Mouse (Mus musculus) MEL (cell line): ENCODE results near the gene Gramd4. TPM values are rescaled to one million over a fixed set of nuclear protein-coding genes. Genes with fewer than 3 reads are reported as not detected.
A peak's percentile ranks its signal among the peaks of the same experiment; 100 is the strongest.

ENCODE experiments used
- DNase-seq: peaks from one replicate; pipeline ENCODE4 v3.0.0; 2011; ENCODE audit warnings: low read depth, low spot score
- H3K27ac ChIP-seq: 2 replicates; pipeline ENCODE4 v1.5.1; 2012; ENCODE audit warnings: low read depth, mild to moderate bottlenecking, control low read depth, low read length, moderate library complexity; ENCODE audit not compliant: control insufficient read depth
- H3K27me3 ChIP-seq, 2 experiments: fragments of 150-350 bp in 1 of 2; sonication (generic) in 1 of 2; 2 replicates each; pipeline ENCODE4 v1.6.1; 2012; ENCODE audit warnings: low read length in 2 of 2, mild to moderate bottlenecking in 2 of 2, improper control_type of control experiment in 1 of 2, moderate library complexity in 1 of 2; ENCODE audit not compliant: insufficient read depth in 2 of 2, control insufficient read depth in 1 of 2
- H3K36me3 ChIP-seq, 2 experiments: 2 replicates each; pipeline ENCODE4 v1.6.1; 2012 to 2014; ENCODE audit warnings: low read length in 2 of 2, improper control_type of control experiment in 1 of 2, inconsistent platforms in 1 of 2, mild to moderate bottlenecking in 1 of 2; ENCODE audit not compliant: insufficient read depth in 2 of 2, control insufficient read depth in 1 of 2
- H3K4me1 ChIP-seq, 2 experiments: fragments of 150-350 bp in 1 of 2; sonication (generic) in 1 of 2; 2 replicates each; pipeline ENCODE4 v1.6.1; 2012; ENCODE audit warnings: low read length in 2 of 2, improper control_type of control experiment in 1 of 2, mild to moderate bottlenecking in 1 of 2; ENCODE audit not compliant: insufficient read depth in 2 of 2, control insufficient read depth in 1 of 2
- H3K4me3 ChIP-seq, 2 experiments: fragments of 150-350 bp in 1 of 2; sonication (generic) in 1 of 2; 2 replicates each; pipeline ENCODE4 v1.5.1; 2012; ENCODE audit warnings: low read depth in 2 of 2, low read length in 2 of 2, mild to moderate bottlenecking in 2 of 2, moderate library complexity in 2 of 2, control low read depth in 1 of 2, improper control_type of control experiment in 1 of 2; ENCODE audit not compliant: control insufficient read depth in 1 of 2, insufficient read depth in 1 of 2
- H3K79me2 ChIP-seq: 2 replicates; pipeline ENCODE4 v1.6.1; 2012; ENCODE audit warnings: mild to moderate bottlenecking, low read length, moderate library complexity; ENCODE audit not compliant: control insufficient read depth, poor library complexity, insufficient read depth
- H3K9ac ChIP-seq: 2 replicates; pipeline ENCODE4 v1.6.1; 2012; ENCODE audit warnings: low read depth, mild to moderate bottlenecking, control low read depth, low read length, moderate library complexity; ENCODE audit not compliant: control insufficient read depth, poor library complexity, severe bottlenecking
- H3K9me3 ChIP-seq: fragments of 150-350 bp; sonication (generic); replicated peaks from 2 replicates; pipeline ENCODE4 v1.6.1; 2012; ENCODE audit warnings: mild to moderate bottlenecking, low read length, improper control_type of control experiment, moderate library complexity; ENCODE audit not compliant: insufficient read depth
- BHLHE40 ChIP-seq: IDR thresholded peaks from 2 replicates; pipeline ENCODE4 v1.6.1; 2012; ENCODE audit warnings: low read depth, mild to moderate bottlenecking, inconsistent platforms, low read length, improper control_type of control experiment, borderline replicate concordance
- CHD1 ChIP-seq: IDR thresholded peaks from 2 replicates; pipeline ENCODE4 v1.6.1; 2012; ENCODE audit warnings: low read depth, mild to moderate bottlenecking, inconsistent platforms, low read length, improper control_type of control experiment
- CHD2 ChIP-seq: IDR thresholded peaks from 2 replicates; pipeline ENCODE4 v1.6.1; 2011; ENCODE audit warnings: low read length, improper control_type of control experiment
- CTCF ChIP-seq, 3 experiments: IDR thresholded peaks in 2 of 3; conservative IDR thresholded peaks in 1 of 3; 2 replicates each; pipeline ENCODE4 v1.5.1; 2011 to 2012; ENCODE audit warnings: low read length in 3 of 3, low read depth in 2 of 3, mild to moderate bottlenecking in 2 of 3, improper control_type of control experiment in 1 of 3, inconsistent platforms in 1 of 3, mixed read lengths in 1 of 3, moderate library complexity in 1 of 3; ENCODE audit not compliant: control insufficient read depth in 1 of 3, insufficient read depth in 1 of 3, poor library complexity in 1 of 3, severe bottlenecking in 1 of 3
- E2F4 ChIP-seq: IDR thresholded peaks from 2 replicates; pipeline ENCODE4 v1.6.1; 2011; ENCODE audit warnings: low read depth, low read length, improper control_type of control experiment, borderline replicate concordance
- ELF1 ChIP-seq: IDR thresholded peaks from 2 replicates; pipeline ENCODE4 v1.6.1; 2014; ENCODE audit warnings: low read depth, mild to moderate bottlenecking, inconsistent platforms, low read length, improper control_type of control experiment, moderate library complexity
- EP300 ChIP-seq, 2 experiments: IDR thresholded peaks; 2 replicates each; pipeline ENCODE4 v1.6.1; 2011; ENCODE audit warnings: improper control_type of control experiment in 2 of 2, low read length in 2 of 2, low read depth in 1 of 2, mild to moderate bottlenecking in 1 of 2
- ETS1 ChIP-seq: IDR thresholded peaks from 2 replicates; pipeline ENCODE4 v1.6.1; 2012; ENCODE audit warnings: low read depth, mild to moderate bottlenecking, inconsistent platforms, low read length, improper control_type of control experiment, moderate library complexity
- GABPA ChIP-seq: IDR thresholded peaks from 2 replicates; pipeline ENCODE4 v1.6.1; 2012; ENCODE audit warnings: low read depth, mild to moderate bottlenecking, inconsistent platforms, low read length, improper control_type of control experiment, moderate library complexity
- GATA1 ChIP-seq: IDR thresholded peaks from 2 replicates; pipeline ENCODE4 v1.6.1; 2011; ENCODE audit warnings: low read depth, low read length, improper control_type of control experiment
- HCFC1 ChIP-seq: IDR thresholded peaks from 2 replicates; pipeline ENCODE4 v1.6.1; 2012; ENCODE audit warnings: low read depth, mild to moderate bottlenecking, inconsistent platforms, low read length, improper control_type of control experiment, moderate library complexity
- JUND ChIP-seq: IDR thresholded peaks from 2 replicates; pipeline ENCODE4 v1.6.1; 2011; ENCODE audit warnings: low read depth, mild to moderate bottlenecking, improper control_type of control experiment, low read length
- KAT2A ChIP-seq: conservative IDR thresholded peaks from 2 replicates; pipeline ENCODE4 v1.6.1; 2012; ENCODE audit warnings: low read depth, low read length, improper control_type of control experiment, inconsistent platforms
- MAFK ChIP-seq: IDR thresholded peaks from 2 replicates; pipeline ENCODE4 v1.6.1; 2011; ENCODE audit warnings: low read depth, mild to moderate bottlenecking, low read length, improper control_type of control experiment, borderline replicate concordance
- MAX ChIP-seq: IDR thresholded peaks from 2 replicates; pipeline ENCODE4 v1.6.1; 2011; ENCODE audit warnings: low read length, improper control_type of control experiment
- MAZ ChIP-seq: IDR thresholded peaks from 2 replicates; pipeline ENCODE4 v1.6.1; 2012; ENCODE audit warnings: low read depth, mild to moderate bottlenecking, inconsistent platforms, low read length, improper control_type of control experiment
- MEF2A ChIP-seq: IDR thresholded peaks from 2 replicates; pipeline ENCODE4 v1.6.1; 2014; ENCODE audit warnings: low read depth, mild to moderate bottlenecking, inconsistent platforms, low read length, improper control_type of control experiment; ENCODE audit not compliant: poor library complexity, insufficient replicate concordance, severe bottlenecking; ENCODE audit errors: extremely low read depth
- MYC ChIP-seq: IDR thresholded peaks from 2 replicates; pipeline ENCODE4 v1.6.1; 2011; ENCODE audit warnings: low read depth, mild to moderate bottlenecking, low read length, improper control_type of control experiment, moderate library complexity
- NELFE ChIP-seq: IDR thresholded peaks from 2 replicates; pipeline ENCODE4 v1.6.1; 2011; ENCODE audit warnings: low read depth, low read length, improper control_type of control experiment
- NRF1 ChIP-seq: IDR thresholded peaks from 2 replicates; pipeline ENCODE4 v1.6.1; 2014; ENCODE audit warnings: low read depth, mild to moderate bottlenecking, inconsistent platforms, low read length, improper control_type of control experiment, moderate library complexity; ENCODE audit not compliant: poor library complexity, insufficient read depth, severe bottlenecking
- POLR2A ChIP-seq, 2 experiments: IDR thresholded peaks; 2 replicates each; pipeline ENCODE4 v1.6.1; 2011 to 2012; ENCODE audit warnings: low read length in 2 of 2, mild to moderate bottlenecking in 2 of 2, control low read depth in 1 of 2, improper control_type of control experiment in 1 of 2, low read depth in 1 of 2, moderate library complexity in 1 of 2; ENCODE audit not compliant: control insufficient read depth in 1 of 2, insufficient read depth in 1 of 2, poor library complexity in 1 of 2
- POLR2AphosphoS2 ChIP-seq: IDR thresholded peaks from 2 replicates; pipeline ENCODE4 v1.6.1; 2011; ENCODE audit warnings: low read length, improper control_type of control experiment
- POLR2AphosphoS5 ChIP-seq: IDR thresholded peaks from 2 replicates; pipeline ENCODE4 v1.6.1; 2012; ENCODE audit warnings: low read depth, borderline replicate concordance, mild to moderate bottlenecking, inconsistent platforms, low read length, moderate library complexity, mixed read lengths
- RAD21 ChIP-seq: IDR thresholded peaks from 2 replicates; pipeline ENCODE4 v1.6.1; 2011; ENCODE audit warnings: mild to moderate bottlenecking, low read depth, low read length, improper control_type of control experiment
- RCOR1 ChIP-seq: IDR thresholded peaks from 2 replicates; pipeline ENCODE4 v1.6.1; 2012; ENCODE audit warnings: low read depth, mild to moderate bottlenecking, inconsistent platforms, low read length, improper control_type of control experiment
- SIN3A ChIP-seq: IDR thresholded peaks from 2 replicates; pipeline ENCODE4 v1.6.1; 2012; ENCODE audit warnings: low read length, improper control_type of control experiment, inconsistent platforms
- SMC3 ChIP-seq: IDR thresholded peaks from 2 replicates; pipeline ENCODE4 v1.6.1; 2011; ENCODE audit warnings: low read depth, low read length, improper control_type of control experiment
- TBP ChIP-seq: IDR thresholded peaks from 2 replicates; pipeline ENCODE4 v1.8.0; 2011; ENCODE audit warnings: low read depth, low read length, improper control_type of control experiment
- TCF12 ChIP-seq: IDR thresholded peaks from 2 replicates; pipeline ENCODE4 v1.6.1; 2014; ENCODE audit warnings: low read depth, mild to moderate bottlenecking, inconsistent platforms, low read length, improper control_type of control experiment, moderate library complexity
- UBTF ChIP-seq: IDR thresholded peaks from 2 replicates; pipeline ENCODE4 v1.6.1; 2012; ENCODE audit warnings: low read depth, mild to moderate bottlenecking, inconsistent platforms, low read length, improper control_type of control experiment, moderate library complexity, borderline replicate concordance; ENCODE audit not compliant: insufficient read depth
- USF1 ChIP-seq: IDR thresholded peaks from 2 replicates; pipeline ENCODE4 v1.6.1; 2014; ENCODE audit warnings: low read depth, mild to moderate bottlenecking, inconsistent platforms, low read length, improper control_type of control experiment, moderate library complexity
- ZC3H11A ChIP-seq: IDR thresholded peaks from 2 replicates; pipeline ENCODE4 v1.6.1; 2012; ENCODE audit warnings: low read depth, mild to moderate bottlenecking, inconsistent platforms, low read length, improper control_type of control experiment
- ZKSCAN1 ChIP-seq: IDR thresholded peaks from 2 replicates; pipeline ENCODE4 v1.6.1; 2012; ENCODE audit warnings: low read depth, mild to moderate bottlenecking, inconsistent platforms, low read length, improper control_type of control experiment, moderate library complexity
- ZMIZ1 ChIP-seq: IDR thresholded peaks from 2 replicates; pipeline ENCODE4 v1.6.1; 2012; ENCODE audit warnings: low read depth, mild to moderate bottlenecking, inconsistent platforms, low read length, improper control_type of control experiment, moderate library complexity
- ZNF384 ChIP-seq: IDR thresholded peaks from 2 replicates; pipeline ENCODE4 v1.6.1; 2012; ENCODE audit warnings: low read depth, mild to moderate bottlenecking, inconsistent platforms, low read length, improper control_type of control experiment
- polyA plus RNA-seq, 2 experiments: library from polyadenylated mRNA; stranded (reverse) in 1 of 2; unstranded in 1 of 2; fragments of >175 nt in 1 of 2; fragments of >200 nt in 1 of 2; gene quantifications; 2 replicates each; pipeline versions ENCODE4 v1.2.1 to v1.2.4; 2012; ENCODE audit warnings: low replicate concordance in 2 of 2, low read depth in 1 of 2; ENCODE audit not compliant: insufficient read length in 2 of 2, insufficient read depth in 1 of 2, missing spikeins in 1 of 2
- total RNA-seq: library from RNA; depleted of rRNA; stranded (reverse); fragments of 300-350 nt; gene quantifications from 2 replicates; pipeline ENCODE4 v1.2.3, GENCODE M21; 2012

Gramd4 gene
- total and polyA plus RNA-seq, 3 experiments = 35.2 to 43.1 (median 38.0) TPM

DNA sequence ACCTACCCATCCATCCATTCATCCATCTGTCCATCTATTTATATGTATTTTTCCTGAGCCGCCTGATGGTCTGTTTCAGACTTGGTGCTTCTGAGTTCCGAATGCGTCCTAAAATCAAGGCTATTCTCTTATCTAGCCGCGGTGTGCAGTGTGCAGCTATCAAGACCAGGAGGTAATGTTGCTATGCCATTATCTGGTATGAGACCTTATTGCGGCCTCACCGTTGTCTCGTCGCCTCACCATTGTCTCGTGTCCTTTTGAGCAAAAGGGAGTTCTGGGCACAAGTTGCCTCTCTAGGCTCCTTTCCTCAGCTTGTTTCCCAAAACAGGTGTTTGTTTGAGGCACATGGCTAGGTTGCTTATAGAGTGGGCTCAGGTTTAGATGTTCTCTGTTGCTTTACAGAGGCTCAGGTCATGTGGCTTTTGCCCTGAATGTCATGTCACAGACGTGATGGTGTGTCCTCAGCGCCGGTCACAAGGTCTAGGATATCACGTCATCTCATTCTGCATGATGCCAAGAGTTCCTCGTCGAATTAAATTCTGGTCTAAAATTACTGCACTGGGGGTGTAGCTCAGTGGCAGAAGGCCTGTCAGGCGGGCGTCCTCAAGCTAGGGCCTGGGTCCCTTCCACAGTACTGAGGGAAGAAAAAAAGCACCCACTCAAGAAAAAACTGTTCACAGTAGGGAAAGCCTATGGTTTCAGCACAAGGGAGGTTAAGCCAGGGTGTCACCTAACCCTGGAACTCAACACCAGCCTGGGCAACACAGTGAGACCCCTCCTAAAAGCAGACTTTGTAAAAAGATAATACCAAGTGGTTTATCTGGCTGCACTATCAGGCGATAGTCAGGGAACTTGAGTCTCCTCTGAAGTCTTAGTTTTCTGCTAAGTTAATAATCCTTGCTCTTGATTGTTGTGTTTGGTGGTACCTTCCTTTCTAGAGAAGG lies 47.2 kb downstream of the Gramd4 start:
- Histone ChIP-seq H3K36me3 (peaks cover 0 to 23% of the 10 kb centered on the region in 2 experiments), H3K4me3 (no peak overlapping the region), H3K9ac (peak overlapping the region; percentile 16; the same call in 1 of the 2 replicates), H3K79me2 (no peaks in the 10 kb centered on the region; the same call in 1 of the 2 replicates), H3K27me3 (no peaks in the 10 kb centered on the region), H3K4me1 (peaks cover 16 to 32% of the 10 kb centered on the region in 2 experiments), H3K27ac (peak overlapping the region; percentile 91), H3K9me3 (no peaks in the 10 kb centered on the region)
- DNase-seq = peak; percentile 21
- no peak for TF ChIP-seq UBTF
- TF ChIP-seq ETS1 = no peak
- no peak for TF ChIP-seq GABPA
- TF ChIP-seq POLR2AphosphoS2 = 0 out of 2 replicates have a peak, but pooled peaks have one; percentile 25
- TF ChIP-seq KAT2A = no peak
- TF ChIP-seq CHD2 = no peak
- peak; percentile 33; the same call in 1 of the 2 replicates for TF ChIP-seq ZNF384
- TF ChIP-seq MAZ = 0 out of 2 replicates have a peak, but pooled peaks have one; percentile 40
- peak; percentile 89 for TF ChIP-seq GATA1
- no peak for TF ChIP-seq JUND
- 0 out of 2 replicates have a peak, but pooled peaks have one; percentile 32 for TF ChIP-seq ZMIZ1
- no peak for TF ChIP-seq TBP
- TF ChIP-seq CHD1 = no peak
- no peak for TF ChIP-seq NRF1
- TF ChIP-seq RAD21 = no peak
- TF ChIP-seq EP300 (IDR thresholded peaks at IDR 0.05; ENCODE audit: low read depth in 1 of 2, low read length in 2 of 2) = peak; percentile 74 to 86
- TF ChIP-seq MYC = no peak
- TF ChIP-seq POLR2AphosphoS5 = no peak
- no peak for TF ChIP-seq HCFC1
- no peak for TF ChIP-seq MAX
- TF ChIP-seq E2F4 = no peak
- peak; percentile 25; the same call in 1 of the 2 replicates for TF ChIP-seq SIN3A
- TF ChIP-seq NELFE = no peak
- no peak for TF ChIP-seq CTCF (IDR thresholded peaks at IDR 0.05 in 2 of 3, conservative IDR thresholded peaks at IDR 0.05 in 1 of 3; ENCODE audit: control insufficient read depth in 1 of 3, insufficient read depth in 1 of 3, low read depth in 2 of 3, low read length in 3 of 3, poor library complexity in 1 of 3, severe bottlenecking in 1 of 3)
- no peak for TF ChIP-seq ZC3H11A
- no peak for TF ChIP-seq SMC3
- no peak for TF ChIP-seq MEF2A
- no peak for TF ChIP-seq POLR2A (IDR thresholded peaks at IDR 0.05; ENCODE audit: control insufficient read depth in 1 of 2, insufficient read depth in 1 of 2, low read depth in 1 of 2, low read length in 2 of 2, poor library complexity in 1 of 2)
- no peak for TF ChIP-seq ELF1
- peak; percentile 53 for TF ChIP-seq TCF12
- no peak for TF ChIP-seq BHLHE40
- no peak for TF ChIP-seq ZKSCAN1
- TF ChIP-seq USF1 = peak; percentile 44; the same call in 1 of the 2 replicates
- TF ChIP-seq MAFK = no peak
- TF ChIP-seq RCOR1 = peak; percentile 42; the same call in 1 of the 2 replicates
